Mouse (Mus musculus) olfactory bulb, adult 2 months (tissue): Measurements from ENCODE around the gene Fip1l1.

ENCODE experiments used
- CTCF ChIP-seq: fragments of 200-500 bp; IDR thresholded peaks from 2 replicates; pipeline ENCODE4 v1.5.1; 2012; ENCODE audit warnings: low read depth, mild to moderate bottlenecking, low read length, moderate library complexity; ENCODE audit not compliant: insufficient read depth
- POLR2A ChIP-seq: fragments of 200-500 bp; IDR thresholded peaks from 2 replicates; pipeline ENCODE4 v1.6.1; 2012; ENCODE audit warnings: mild to moderate bottlenecking, low read depth, low read length, moderate library complexity; ENCODE audit not compliant: insufficient read depth

DNA sequence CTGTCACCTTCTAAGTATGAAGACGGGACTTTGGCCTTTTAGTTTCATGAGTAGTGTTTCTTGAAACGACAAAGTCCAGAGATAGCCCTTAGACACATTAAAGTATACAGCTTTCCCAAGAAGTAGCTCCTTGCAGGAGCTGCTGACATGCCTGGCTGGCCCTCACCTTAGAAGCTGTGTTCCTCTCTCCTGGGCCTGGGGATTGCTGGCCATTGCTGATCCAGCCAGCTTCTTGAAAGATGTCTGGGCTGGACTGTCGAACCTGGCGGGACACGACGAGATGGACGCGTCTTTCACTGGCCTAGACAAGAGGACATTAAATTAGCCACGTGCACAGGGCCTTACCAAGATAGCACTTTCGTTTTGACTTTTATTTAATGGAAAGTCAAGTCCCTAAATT, 75.3 kb downstream of the Fip1l1 start:
- TF ChIP-seq CTCF: no peak
- no peak for TF ChIP-seq POLR2A
